Mouse (Mus musculus) heart, adult 2 months (tissue): ENCODE measurements at regions not wholly inside any gene's neighbourhood (a gene's known extent, or its start where the extent isn't known, plus 50 kb on each side); places are given as distances from the start of the nearest gene placed in this dataset.

Experiments used
- CTCF ChIP-seq: fragments of 200-600 bp; IDR thresholded peaks from 2 replicates; pipeline ENCODE4 v1.8.1; 2022; ENCODE audit warnings: antibody characterized with exemption, mild to moderate bottlenecking, moderate library complexity
- POLR2A ChIP-seq: fragments of 200-500 bp; IDR thresholded peaks from 2 replicates; pipeline ENCODE4 v1.6.1; 2011; ENCODE audit warnings: mild to moderate bottlenecking, low read depth, low read length, control low read depth; ENCODE audit not compliant: insufficient read depth

- TF ChIP-seq CTCF (peak; percentile 26), POLR2A (no peak; the same call in 1 of the 2 replicates)
Measured at GRCm38 (mm10) chr14:61682721-61683355, 75.6 kb downstream of the Kcnrg start.
